Mouse (Mus musculus): ENCODE data around the gene Ino80e.
"Not testable (repeated sequence)": the region's sequence is repeated elsewhere in the genome, so short reads cannot be mapped to it uniquely, and the experiment has no call there.

Gene Ino80e

GRCm38 (mm10) chr7:126862147-126862784 is at the start of gene Ino80e:
Gene Ino80e (minus strand): TSS chr7:126862377.
- DNase-seq = peak; percentile 96

- DNase-seq = no peak
Measured at GRCm38 (mm10) chr7:126905590-126905989, 43.4 kb upstream of the Ino80e start.

GRCm38 (mm10) chr7:126899781-126900180 is 37.6 kb upstream of the Ino80e start:
- not testable (repeated sequence) for DNase-seq

- peak; percentile 97 for DNase-seq
Measured at GRCm38 (mm10) chr7:126898102-126898990, 36.2 kb upstream of the Ino80e start.

GRCm38 (mm10) chr7:126897390-126898101 is 35.4 kb upstream of the Ino80e start:
- peak; percentile 32 for DNase-seq

- no peak for DNase-seq
Measured at GRCm38 (mm10) chr7:126896912-126897311, 34.7 kb upstream of the Ino80e start.

GRCm38 (mm10) chr7:126888852-126889251 is 26.7 kb upstream of the Ino80e start:
- peak; percentile 53 for DNase-seq

GRCm38 (mm10) chr7:126887281-126887680 is 25.1 kb upstream of the Ino80e start:
- no peak for DNase-seq

GRCm38 (mm10) chr7:126884286-126885164 is 22.3 kb upstream of the Ino80e start, which contains the start of gene Taok2:
Gene Taok2 (minus strand): TSS chr7:126884703.
- peak; percentile 99 for DNase-seq

- DNase-seq = peak; percentile 49
Measured at GRCm38 (mm10) chr7:126883731-126884181, 21.6 kb upstream of the Ino80e start.

GRCm38 (mm10) chr7:126881040-126881439 is 18.9 kb upstream of the Ino80e start:
- peak; percentile 67 for DNase-seq

GRCm38 (mm10) chr7:126877239-126877638 is 15.1 kb upstream of the Ino80e start:
- no peak for DNase-seq

GRCm38 (mm10) chr7:126870520-126870891 is 8.3 kb upstream of the Ino80e start:
- DNase-seq = no peak

GRCm38 (mm10) chr7:126869780-126870519 is 7.8 kb upstream of the Ino80e start:
- DNase-seq = no peak

- DNase-seq = no peak
Measured at GRCm38 (mm10) chr7:126868003-126868402, 5.8 kb upstream of the Ino80e start.

- no peak for DNase-seq
Measured at GRCm38 (mm10) chr7:126867534-126867933, 5.4 kb upstream of the Ino80e start.

- DNase-seq = no peak
Measured at GRCm38 (mm10) chr7:126863791-126864190, 1.6 kb upstream of the Ino80e start.

- peak; percentile 98 for DNase-seq
Measured at GRCm38 (mm10) chr7:126861429-126862130, 597 bp downstream of the Ino80e start, which contains the start of gene Hirip3. Gene Hirip3 (plus strand): TSS chr7:126861972.

GRCm38 (mm10) chr7:126860987-126861386 is 1.2 kb downstream of the Ino80e start:
- no peak for DNase-seq

- DNase-seq = no peak
Measured at GRCm38 (mm10) chr7:126856741-126857420, 5.3 kb downstream of the Ino80e start.
